ENCODE assay signal across 1 mouse cellular context in genomic region chr2:174453681-174454080, GRCm38 (mm10).
TF ChIP-seq lines count a peak whose summit lies in the region.

No protein-coding gene starts in this region.

TF ChIP-seq in MEL, 35 proteins besides CTCF, POLR2A, EP300 and RAD21:
- TF ChIP-seq ELF1 (IDR thresholded peaks at IDR 0.05; ENCODE audit: low read depth, low read length) (peak; percentile 73), SIN3A (IDR thresholded peaks at IDR 0.05; ENCODE audit: low read length) (peak; percentile 84), RCOR1 (IDR thresholded peaks at IDR 0.05; ENCODE audit: low read depth, low read length) (peak; percentile 82), MAZ (IDR thresholded peaks at IDR 0.05; ENCODE audit: low read depth, low read length) (peak; percentile 63; the same call in 1 of the 2 replicates), SMC3 (IDR thresholded peaks at IDR 0.05; ENCODE audit: low read depth, low read length) (peak; percentile 84), MAX (IDR thresholded peaks at IDR 0.05; ENCODE audit: low read length) (no peak), USF1 (IDR thresholded peaks at IDR 0.05; ENCODE audit: low read depth, low read length) (no peak), MYC (IDR thresholded peaks at IDR 0.05; ENCODE audit: low read depth, low read length) (0 out of 2 replicates have a peak, but pooled peaks have one; percentile 35), UBTF (IDR thresholded peaks at IDR 0.05; ENCODE audit: borderline replicate concordance, insufficient read depth, low read depth, low read length) (no peak), ZNF384 (IDR thresholded peaks at IDR 0.05; ENCODE audit: low read depth, low read length) (no peak), NRF1 (IDR thresholded peaks at IDR 0.05; ENCODE audit: insufficient read depth, low read depth, low read length, poor library complexity, severe bottlenecking) (no peak), GABPA (IDR thresholded peaks at IDR 0.05; ENCODE audit: low read depth, low read length) (no peak), ZMIZ1 (IDR thresholded peaks at IDR 0.05; ENCODE audit: low read depth, low read length) (no peak), E2F4 (IDR thresholded peaks at IDR 0.05; ENCODE audit: borderline replicate concordance, low read depth, low read length) (no peak), MXI1 (IDR thresholded peaks at IDR 0.05; ENCODE audit: low read depth, low read length) (no peak), NELFE (IDR thresholded peaks at IDR 0.05; ENCODE audit: low read depth, low read length) (peak; percentile 39), CHD2 (IDR thresholded peaks at IDR 0.05; ENCODE audit: low read length) (peak; percentile 80), MAFK (IDR thresholded peaks at IDR 0.05; ENCODE audit: borderline replicate concordance, low read depth, low read length) (no peak), HCFC1 (IDR thresholded peaks at IDR 0.05; ENCODE audit: low read depth, low read length) (peak; percentile 77), BHLHE40 (IDR thresholded peaks at IDR 0.05; ENCODE audit: borderline replicate concordance, low read depth, low read length) (0 out of 2 replicates have a peak, but pooled peaks have one; percentile 65), TBP (IDR thresholded peaks at IDR 0.05; ENCODE audit: low read depth, low read length) (peak; percentile 78), USF2 (IDR thresholded peaks at IDR 0.05; ENCODE audit: borderline replicate concordance in 1 of 2, insufficient read depth in 1 of 2, low read depth in 1 of 2, low read length in 2 of 2) (no peak), ZKSCAN1 (IDR thresholded peaks at IDR 0.05; ENCODE audit: low read depth, low read length) (no peak), GATA1 (IDR thresholded peaks at IDR 0.05; ENCODE audit: low read depth, low read length) (peak; percentile 96), CHD1 (IDR thresholded peaks at IDR 0.05; ENCODE audit: low read depth, low read length) (no peak), POLR2AphosphoS5 (IDR thresholded peaks at IDR 0.05; ENCODE audit: borderline replicate concordance, low read depth, low read length) (no peak), MEF2A (IDR thresholded peaks at IDR 0.05; ENCODE audit: extremely low read depth, insufficient replicate concordance, low read depth, low read length, poor library complexity, severe bottlenecking) (no peak), ZC3H11A (IDR thresholded peaks at IDR 0.05; ENCODE audit: low read depth, low read length) (peak; percentile 57), MYB (IDR thresholded peaks at IDR 0.05; ENCODE audit: low read depth, low read length) (no peak; the same call in 1 of the 2 replicates), TCF12 (IDR thresholded peaks at IDR 0.05; ENCODE audit: low read depth, low read length) (peak; percentile 96), JUND (IDR thresholded peaks at IDR 0.05; ENCODE audit: low read depth, low read length) (no peak), KAT2A (conservative IDR thresholded peaks at IDR 0.05; ENCODE audit: low read depth, low read length) (no peak; the same call in 1 of the 2 replicates), POLR2AphosphoS2 (IDR thresholded peaks at IDR 0.05; ENCODE audit: low read length) (0 out of 2 replicates have a peak, but pooled peaks have one; percentile 44), TAL1 (IDR thresholded peaks at IDR 0.05; ENCODE audit: low read length) (peak; percentile 92), ETS1 (IDR thresholded peaks at IDR 0.05; ENCODE audit: low read depth, low read length) (peak; percentile 81)
